Mouse (Mus musculus) megakaryocyte, embryonic 14.5 days (primary cell): ENCODE data around the gene Rpf2. TPM values are rescaled to one million over a fixed set of nuclear protein-coding genes. Genes with fewer than 3 reads are reported as not detected.

Experiments used
- H3K27me3 ChIP-seq: replicated peaks from 2 replicates; pipeline ENCODE3; 2012; ENCODE audit warnings: inconsistent platforms
- H3K36me3 ChIP-seq: replicated peaks from 2 replicates; pipeline ENCODE3; 2012; ENCODE audit warnings: low read length, inconsistent platforms, mixed read lengths
- H3K4me1 ChIP-seq: 2 replicates; pipeline ENCODE4 v1.6.1; 2012; ENCODE audit warnings: inconsistent platforms
- H3K4me3 ChIP-seq: replicated peaks from 2 replicates; pipeline ENCODE3; 2012; ENCODE audit warnings: moderate library complexity, mild to moderate bottlenecking, inconsistent platforms
- H3K9me3 ChIP-seq: 2 replicates; pipeline ENCODE4 v1.6.1; 2012; ENCODE audit warnings: inconsistent platforms
- FLI1 ChIP-seq: IDR thresholded peaks from 2 replicates; pipeline ENCODE4 v1.6.1; 2012; ENCODE audit warnings: low read length, inconsistent platforms, mixed read lengths
- GATA1 ChIP-seq: IDR thresholded peaks from 3 replicates; pipeline ENCODE4 v1.6.1; 2012; ENCODE audit warnings: mixed read lengths, low read length, inconsistent platforms, borderline replicate concordance
- polyA plus RNA-seq: library from polyadenylated mRNA; stranded (reverse); fragments of >175 nt; gene quantifications from 2 replicates; pipeline ENCODE4 v1.2.3, GENCODE M21; 2012; ENCODE audit warnings: low replicate concordance; ENCODE audit not compliant: insufficient read depth

Rpf2 gene
- polyA plus RNA-seq = 1.3 TPM in 1 of 2 replicates, not detected in the other

- Histone ChIP-seq H3K4me3 (peak within 1 kb of the TSS; percentile 99), H3K36me3 (peaks cover 66% of the 10 kb centered on the region), H3K9me3 (no peaks in the 10 kb centered on the region), H3K4me1 (peaks cover 55% of the 10 kb centered on the region), H3K27me3 (no peaks in the 10 kb centered on the region)
- peak; percentile 91; the same call in 1 of the 2 replicates for TF ChIP-seq FLI1
- TF ChIP-seq GATA1 = no peak
Measured at GRCm38 (mm10) chr10:40246374-40247165, at the start of gene Rpf2. TSS of gene Rpf2 (minus strand) at chr10:40247036.

DNA sequence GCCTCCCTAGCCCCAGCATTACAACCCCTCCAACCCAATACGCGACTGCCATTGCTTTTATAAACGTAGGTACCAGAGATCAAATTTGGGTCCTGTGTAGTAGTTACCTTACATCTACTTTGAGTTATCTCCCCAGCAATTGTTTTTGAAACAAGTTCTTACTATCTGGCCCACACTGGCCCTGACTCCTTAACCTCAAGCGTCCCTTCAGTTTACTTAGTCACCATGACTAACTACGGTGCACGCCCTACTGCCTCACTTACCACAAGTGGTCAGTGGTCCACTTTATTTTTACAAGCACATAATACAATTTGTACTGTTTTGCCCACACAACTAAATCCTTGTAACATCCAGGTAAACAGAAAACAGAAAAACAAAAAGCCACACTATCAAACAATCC lies 45.8 kb upstream of the Rpf2 start:
- no peak for TF ChIP-seq FLI1
- no peak for TF ChIP-seq GATA1
- H3K36me3 ChIP-seq = peaks cover 81% of the 10 kb centered on the region
- no peaks in the 10 kb centered on the region for H3K27me3 ChIP-seq

DNA sequence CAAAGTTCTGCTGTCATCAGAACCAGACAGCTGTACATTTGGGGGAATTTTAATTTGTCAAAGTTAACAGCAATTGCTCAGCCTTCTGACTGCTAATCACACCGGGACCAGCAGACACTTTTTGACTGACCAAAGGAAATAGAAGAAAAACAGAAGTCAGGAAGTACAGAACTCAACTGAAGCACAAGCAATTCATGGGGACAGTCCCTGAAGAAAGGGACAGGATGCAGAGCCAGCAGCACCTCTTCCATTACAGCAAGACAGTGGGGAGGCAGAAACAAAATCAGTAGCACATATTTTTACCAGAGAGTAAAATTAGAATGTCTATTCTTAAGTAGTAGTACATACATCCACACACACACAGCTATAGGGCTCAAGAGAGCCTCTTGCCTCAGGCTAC lies 39.9 kb upstream of the Rpf2 start:
- H3K36me3 ChIP-seq = peaks cover 75% of the 10 kb centered on the region
- H3K4me3 ChIP-seq = no peak overlapping the region
- no peak for TF ChIP-seq GATA1
- no peak for TF ChIP-seq FLI1
- H3K4me1 ChIP-seq = peaks cover 63% of the 10 kb centered on the region
- H3K27me3 ChIP-seq = no peaks in the 10 kb centered on the region
- no peaks in the 10 kb centered on the region for H3K9me3 ChIP-seq

More for the DNA sequence above, 45.8 kb upstream of the Rpf2 start:
- Histone ChIP-seq H3K9me3 (no peaks in the 10 kb centered on the region), H3K4me3 (peak overlapping the region; percentile 84), H3K4me1 (peaks cover 73% of the 10 kb centered on the region)

- Histone ChIP-seq H3K4me3 (no peak overlapping the region), H3K27me3 (no peaks in the 10 kb centered on the region), H3K9me3 (no peaks in the 10 kb centered on the region), H3K36me3 (peaks cover 69% of the 10 kb centered on the region), H3K4me1 (peaks cover 61% of the 10 kb centered on the region)
- no peak for TF ChIP-seq FLI1
- no peak for TF ChIP-seq GATA1
Measured at GRCm38 (mm10) chr10:40285571-40285970, 38.7 kb upstream of the Rpf2 start.

DNA sequence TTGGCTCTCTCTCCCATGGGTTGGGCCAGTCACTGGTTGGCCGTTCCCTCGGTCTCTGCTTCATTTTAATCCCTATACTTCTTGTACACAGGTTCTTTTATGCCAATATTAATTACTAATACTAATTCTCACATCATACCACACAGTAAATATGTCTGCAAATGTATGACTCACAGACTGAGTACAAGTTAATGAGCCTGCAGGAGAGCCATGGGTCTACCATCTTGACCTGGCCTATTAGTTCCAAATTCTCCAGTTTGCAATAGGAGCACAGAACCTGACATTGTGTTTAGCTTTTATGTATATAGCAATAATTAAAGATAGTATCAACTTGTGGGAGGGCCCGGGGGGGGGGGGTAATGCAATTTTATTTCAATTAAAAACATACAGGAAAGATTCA lies 38.2 kb upstream of the Rpf2 start:
- Histone ChIP-seq H3K4me1 (peaks cover 64% of the 10 kb centered on the region), H3K36me3 (peaks cover 64% of the 10 kb centered on the region), H3K27me3 (no peaks in the 10 kb centered on the region), H3K4me3 (no peak overlapping the region), H3K9me3 (no peaks in the 10 kb centered on the region)
- no peak for TF ChIP-seq FLI1
- no peak for TF ChIP-seq GATA1

DNA sequence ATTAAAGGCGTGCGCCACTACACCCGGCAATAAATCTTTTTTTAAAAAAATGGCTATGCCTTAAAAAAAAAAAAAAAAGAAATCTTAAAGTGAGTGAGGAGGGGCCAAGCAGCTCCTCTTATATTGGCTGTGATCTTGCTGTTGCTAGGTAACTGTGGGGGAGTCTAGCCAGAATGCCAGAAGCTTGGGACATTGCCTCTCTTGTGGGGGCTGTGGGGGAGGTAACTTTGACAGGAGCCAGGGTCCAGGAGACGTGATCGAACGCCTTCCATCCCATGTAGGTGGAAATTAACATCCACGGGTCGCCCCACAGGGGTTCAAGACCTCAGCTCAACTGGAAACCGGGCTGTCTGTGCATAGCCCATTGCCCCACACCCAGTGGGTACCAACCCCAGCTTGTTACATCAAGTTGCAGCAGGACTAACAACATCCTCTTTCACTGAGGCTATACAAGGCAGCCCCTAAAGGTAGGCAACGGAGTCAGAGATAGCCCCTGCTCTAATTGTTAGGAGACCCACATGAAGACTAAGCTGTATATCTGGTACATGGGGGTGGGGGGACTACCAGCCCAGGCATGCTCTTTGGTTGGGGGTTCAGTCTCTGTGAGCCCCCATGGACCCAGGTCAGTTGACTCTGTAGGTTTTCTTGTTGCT lies 37.5 kb upstream of the Rpf2 start:
- Histone ChIP-seq H3K4me3 (no peak overlapping the region), H3K27me3 (no peaks in the 10 kb centered on the region), H3K36me3 (peaks cover 57% of the 10 kb centered on the region), H3K9me3 (no peaks in the 10 kb centered on the region), H3K4me1 (peaks cover 66% of the 10 kb centered on the region)
- no peak for TF ChIP-seq GATA1
- no peak for TF ChIP-seq FLI1

DNA sequence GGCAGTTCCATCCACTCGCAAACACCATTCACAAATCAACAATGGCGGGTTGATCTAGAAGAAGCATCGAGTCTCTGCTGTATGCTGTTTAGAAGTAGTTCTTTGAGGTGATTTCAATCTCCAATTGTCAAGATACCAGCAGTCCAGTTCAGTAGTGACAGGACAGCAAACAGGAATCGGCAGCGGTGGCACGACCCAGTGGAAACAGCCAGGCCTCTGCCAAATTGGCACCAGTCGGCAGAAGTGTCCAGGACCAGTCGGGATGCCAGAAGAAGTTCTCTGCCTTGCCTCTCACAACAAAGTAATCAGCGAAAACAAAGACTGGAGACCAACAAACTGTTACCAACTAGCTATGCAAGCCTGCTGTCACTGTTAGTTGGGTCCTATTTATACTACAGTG lies 36.8 kb upstream of the Rpf2 start:
- Histone ChIP-seq H3K27me3 (no peaks in the 10 kb centered on the region), H3K36me3 (peaks cover 56% of the 10 kb centered on the region), H3K9me3 (no peaks in the 10 kb centered on the region), H3K4me1 (peaks cover 71% of the 10 kb centered on the region), H3K4me3 (no peak overlapping the region)
- TF ChIP-seq GATA1 (no peak), FLI1 (no peak)

DNA sequence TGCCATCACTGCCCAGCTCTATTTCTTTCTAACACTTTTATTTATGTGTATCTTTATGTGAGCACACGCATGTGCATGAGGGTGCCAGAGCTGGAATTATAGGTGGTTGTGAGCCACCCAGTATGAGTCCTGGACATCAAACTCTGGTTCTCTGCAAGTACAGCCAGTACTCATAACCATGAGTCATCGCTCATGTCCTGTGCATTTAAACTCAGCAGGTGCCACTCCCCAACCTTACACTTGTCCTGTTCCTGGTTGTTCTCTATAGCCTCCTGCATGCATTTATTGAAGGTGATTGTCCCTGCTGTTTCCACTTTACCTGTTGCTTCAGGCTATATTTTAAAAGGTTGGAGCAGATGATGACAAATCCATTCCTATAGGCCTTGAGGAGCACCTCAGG lies 34.7 kb upstream of the Rpf2 start:
- Histone ChIP-seq H3K4me1 (peaks cover 78% of the 10 kb centered on the region), H3K9me3 (no peaks in the 10 kb centered on the region), H3K4me3 (no peak overlapping the region), H3K27me3 (no peaks in the 10 kb centered on the region), H3K36me3 (peaks cover 48% of the 10 kb centered on the region)
- TF ChIP-seq GATA1 = no peak
- no peak for TF ChIP-seq FLI1

- H3K4me1 ChIP-seq = peaks cover 83% of the 10 kb centered on the region
Measured at GRCm38 (mm10) chr10:40278317-40278716, 31.5 kb upstream of the Rpf2 start.

DNA sequence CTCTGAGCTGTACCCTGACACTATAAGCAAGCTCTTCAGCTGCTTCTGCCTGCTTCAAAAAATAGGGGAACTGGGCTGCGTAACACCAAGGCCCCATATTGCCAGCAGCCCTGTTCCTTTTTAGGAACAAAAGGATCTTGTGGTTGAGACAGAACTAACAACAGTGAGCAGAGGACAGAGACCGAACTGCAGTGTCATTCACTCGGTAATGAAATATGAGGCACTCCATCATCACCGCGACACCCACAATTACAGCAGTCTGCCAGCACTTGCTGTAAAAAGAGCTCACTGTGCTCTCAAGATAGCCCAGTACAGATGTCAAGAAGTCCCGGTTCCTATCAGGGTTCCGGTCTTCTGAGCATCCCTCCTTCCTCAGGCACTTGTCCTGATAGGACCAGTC lies 29.2 kb upstream of the Rpf2 start:
- Histone ChIP-seq H3K4me3 (peak overlapping the region; percentile 85), H3K27me3 (no peaks in the 10 kb centered on the region), H3K4me1 (peaks cover 77% of the 10 kb centered on the region), H3K36me3 (peaks cover 2% of the 10 kb centered on the region), H3K9me3 (no peaks in the 10 kb centered on the region)
- TF ChIP-seq GATA1 (peak; percentile 60; the same call in 2 of the 3 replicates), FLI1 (no peak)

More at GRCm38 (mm10) chr10:40278317-40278716, 31.5 kb upstream of the Rpf2 start:
- TF ChIP-seq GATA1 = no peak
- TF ChIP-seq FLI1 = no peak
- Histone ChIP-seq H3K36me3 (peaks cover 18% of the 10 kb centered on the region), H3K9me3 (no peaks in the 10 kb centered on the region), H3K4me3 (no peak overlapping the region), H3K27me3 (no peaks in the 10 kb centered on the region)
